Mouse (Mus musculus) kidney, postnatal 0 days (tissue): ENCODE data around the gene Cdk2ap2. TPM values are rescaled to one million over a fixed set of nuclear protein-coding genes. Genes with fewer than 3 reads are reported as not detected.

Source experiments
- ATAC-seq: fragments of 200-750 bp; cut with Nextera tagmentation; replicated peaks from 2 replicates; pipeline ENCODE4 v1.8.0; 2017; ENCODE audit warnings: low read depth, moderate number of reproducible peaks, moderate TSS enrichment, moderate library complexity; ENCODE audit not compliant: low FRiP score
- DNase-seq: peaks from one replicate; pipeline ENCODE4 v3.0.0-alpha.2; 2016; ENCODE audit warnings: low spot score
- H3K27ac ChIP-seq: fragments of 300-500 bp; sonication (generic); 2 replicates; pipeline ENCODE4 v1.5.1; 2014; ENCODE audit warnings: mild to moderate bottlenecking
- H3K27me3 ChIP-seq: fragments of 300-500 bp; sonication (generic); 2 replicates; pipeline ENCODE4 v1.6.1; 2014; ENCODE audit warnings: low read length, mixed read lengths; ENCODE audit not compliant: insufficient read depth
- H3K36me3 ChIP-seq: fragments of 300-500 bp; sonication (generic); 2 replicates; pipeline ENCODE4 v1.6.1; 2014; ENCODE audit warnings: low read length, mixed read lengths; ENCODE audit not compliant: insufficient read depth
- H3K4me1 ChIP-seq: fragments of 300-500 bp; sonication (generic); replicated peaks from 2 replicates; pipeline ENCODE4 v1.6.1; 2014; ENCODE audit warnings: antibody characterized with exemption, low read length, mixed read lengths; ENCODE audit not compliant: insufficient read depth
- H3K4me2 ChIP-seq: fragments of 300-500 bp; sonication (generic); 2 replicates; pipeline ENCODE4 v1.6.1; 2014; ENCODE audit warnings: mild to moderate bottlenecking, low read length, moderate library complexity, mixed read lengths
- H3K4me3 ChIP-seq: fragments of 300-500 bp; sonication (generic); replicated peaks from 2 replicates; pipeline ENCODE4 v1.5.1; 2014; ENCODE audit warnings: low read depth, low read length
- H3K9ac ChIP-seq: fragments of 300-500 bp; sonication (generic); 2 replicates; pipeline ENCODE4 v1.6.1; 2014; ENCODE audit warnings: low read depth, low read length
- H3K9me3 ChIP-seq: fragments of 300-500 bp; sonication (generic); replicated peaks from 2 replicates; pipeline ENCODE4 v1.6.1; 2016; ENCODE audit warnings: low read length, inconsistent platforms, mixed read lengths
- CTCF ChIP-seq: IDR thresholded peaks from 2 replicates; pipeline ENCODE4 v1.5.1; 2016; ENCODE audit warnings: antibody characterized with exemption, low read depth, mild to moderate bottlenecking, moderate library complexity
- WGBS: fragments of 180-500 bp; shearing (Covaris S2); extraction: QIAGEN DNeasy Blood & Tissue Kit; methylation state at CpG from one replicate; pipeline ENCODE4 v1.1.7; 2014; 5-methylcytosine and 5-hydroxymethylcytosine counted together
- polyA plus RNA-seq: library from polyadenylated mRNA; unstranded; fragments of >200 nt; fragmentation: Nextera tagmentation; extraction: Ambion mirVana; gene quantifications from 2 replicates; pipeline ENCODE4 v1.2.1, GENCODE M21; 2015

The Cdk2ap2 gene
- polyA plus RNA-seq, 1 experiment from 2014 or later: 107 TPM

GRCm38 (mm10) chr19:4083316-4083715 is 13.7 kb upstream of the Cdk2ap2 start:
- no peak overlapping the region for H3K9ac ChIP-seq
- ATAC-seq (no peak), DNase-seq (no peak)
- WGBS: 88% methylated on average over 7 of the region's 7 CpGs
- no peak overlapping the region for H3K4me2 ChIP-seq
- no peak overlapping the region for H3K27ac ChIP-seq
- H3K36me3 ChIP-seq: no peaks in the 10 kb centered on the region
- H3K4me1 ChIP-seq: no peaks in the 10 kb centered on the region
- no peaks in the 10 kb centered on the region for H3K27me3 ChIP-seq
- no peak overlapping the region for H3K4me3 ChIP-seq
- TF ChIP-seq CTCF: no peak
- no peaks in the 10 kb centered on the region for H3K9me3 ChIP-seq

GRCm38 (mm10) chr19:4083826-4084225 is 13.2 kb upstream of the Cdk2ap2 start:
- 29% methylated on average over 8 of the region's 8 CpGs for WGBS
- ATAC-seq (no peak), DNase-seq (no peak)
- Histone ChIP-seq H3K4me1 (no peaks in the 10 kb centered on the region), H3K9ac (no peak overlapping the region), H3K4me3 (no peak overlapping the region), H3K9me3 (no peaks in the 10 kb centered on the region), H3K27me3 (no peaks in the 10 kb centered on the region), H3K36me3 (no peaks in the 10 kb centered on the region), H3K4me2 (no peak overlapping the region), H3K27ac (no peak overlapping the region)
- TF ChIP-seq CTCF: peak; percentile 31; the same call in 1 of the 2 replicates

GRCm38 (mm10) chr19:4084984-4085383 is 12.0 kb upstream of the Cdk2ap2 start:
- peak; percentile 72 for TF ChIP-seq CTCF
- ATAC-seq (peak; percentile 26; the same call in 1 of the 2 replicates), DNase-seq (peak; percentile 63)
- no peaks in the 10 kb centered on the region for H3K9me3 ChIP-seq
- H3K36me3 ChIP-seq: no peaks in the 10 kb centered on the region
- H3K27ac ChIP-seq: no peak overlapping the region
- H3K4me1 ChIP-seq: no peaks in the 10 kb centered on the region
- WGBS: 75% methylated on average over 1 of the region's 1 CpGs
- H3K4me3 ChIP-seq: no peak overlapping the region
- no peak overlapping the region for H3K4me2 ChIP-seq
- no peaks in the 10 kb centered on the region for H3K27me3 ChIP-seq
- H3K9ac ChIP-seq: no peak overlapping the region

- no peaks in the 10 kb centered on the region for H3K27me3 ChIP-seq
- TF ChIP-seq CTCF: no peak
- ATAC-seq (no peak), DNase-seq (no peak)
- no peak overlapping the region for H3K9ac ChIP-seq
- H3K4me2 ChIP-seq: no peak overlapping the region
- no peaks in the 10 kb centered on the region for H3K36me3 ChIP-seq
- 91% methylated on average over 15 of the region's 15 CpGs for WGBS
- H3K4me1 ChIP-seq: no peaks in the 10 kb centered on the region
- H3K4me3 ChIP-seq: no peak overlapping the region
- H3K27ac ChIP-seq: no peak overlapping the region
- H3K9me3 ChIP-seq: no peaks in the 10 kb centered on the region
Measured at GRCm38 (mm10) chr19:4086156-4086555, 10.8 kb upstream of the Cdk2ap2 start.

- no peak overlapping the region for H3K4me3 ChIP-seq
- H3K4me2 ChIP-seq: no peak overlapping the region
- TF ChIP-seq CTCF: no peak
- no peak overlapping the region for H3K9ac ChIP-seq
- DNase-seq (no peak), ATAC-seq (no peak)
- H3K36me3 ChIP-seq: no peaks in the 10 kb centered on the region
- no peaks in the 10 kb centered on the region for H3K4me1 ChIP-seq
- 82% methylated on average over 5 of the region's 5 CpGs for WGBS
- no peaks in the 10 kb centered on the region for H3K9me3 ChIP-seq
- no peaks in the 10 kb centered on the region for H3K27me3 ChIP-seq
- H3K27ac ChIP-seq: no peak overlapping the region
Measured at GRCm38 (mm10) chr19:4087090-4087489, 9.9 kb upstream of the Cdk2ap2 start.

GRCm38 (mm10) chr19:4088146-4088545 is 8.8 kb upstream of the Cdk2ap2 start:
- DNase-seq: no peak
- ATAC-seq: no peak

GRCm38 (mm10) chr19:4089128-4089527 is 7.9 kb upstream of the Cdk2ap2 start:
- ATAC-seq (no peak), DNase-seq (no peak)

More at GRCm38 (mm10) chr19:4088146-4088545, 8.8 kb upstream of the Cdk2ap2 start:
- no peak overlapping the region for H3K4me2 ChIP-seq
- H3K9ac ChIP-seq: no peak overlapping the region
- no peaks in the 10 kb centered on the region for H3K9me3 ChIP-seq
- no peaks in the 10 kb centered on the region for H3K27me3 ChIP-seq
- no peaks in the 10 kb centered on the region for H3K4me1 ChIP-seq
- no peak overlapping the region for H3K27ac ChIP-seq
- TF ChIP-seq CTCF: no peak
- 32% methylated on average over 5 of the region's 5 CpGs for WGBS
- H3K36me3 ChIP-seq: no peaks in the 10 kb centered on the region
- H3K4me3 ChIP-seq: no peak overlapping the region

More at GRCm38 (mm10) chr19:4089128-4089527, 7.9 kb upstream of the Cdk2ap2 start:
- Histone ChIP-seq H3K4me3 (no peak overlapping the region), H3K4me2 (no peak overlapping the region), H3K27me3 (no peaks in the 10 kb centered on the region), H3K36me3 (no peaks in the 10 kb centered on the region), H3K9ac (no peak overlapping the region), H3K4me1 (no peaks in the 10 kb centered on the region), H3K27ac (no peak overlapping the region), H3K9me3 (no peaks in the 10 kb centered on the region)
- TF ChIP-seq CTCF: no peak
- WGBS: 74% methylated on average over 6 of the region's 6 CpGs
